Mouse (Mus musculus) heart, postnatal 25 days (tissue): Measurements from ENCODE around the gene Gm7271. TPM values are rescaled to one million over a fixed set of nuclear protein-coding genes. Genes with fewer than 3 reads are reported as not detected.

ENCODE experiments used
- DNase-seq: peaks from one replicate; pipeline ENCODE4 v3.0.0; 2022; ENCODE audit warnings: low spot score
- intact Hi-C: fragments of 180-260 bp; cut with DNase I; formaldehyde crosslinking; loops from one replicate; pipeline ENCODE4 v1.15.1; 2025
- total RNA-seq, 2 experiments: library from RNA; stranded (reverse); gene quantifications; 2 replicates each; pipeline ENCODE4 v1.2.3; 2021

Gm7271 gene
- not detected for total RNA-seq

- intact Hi-C loops, result no loop called here
- no peak for DNase-seq
These were observed at the start of gene Gm7271 for GRCm38 (mm10) chr5:76483811-76484210. Gene Gm7271 (plus strand): TSS chr5:76484040.

DNA sequence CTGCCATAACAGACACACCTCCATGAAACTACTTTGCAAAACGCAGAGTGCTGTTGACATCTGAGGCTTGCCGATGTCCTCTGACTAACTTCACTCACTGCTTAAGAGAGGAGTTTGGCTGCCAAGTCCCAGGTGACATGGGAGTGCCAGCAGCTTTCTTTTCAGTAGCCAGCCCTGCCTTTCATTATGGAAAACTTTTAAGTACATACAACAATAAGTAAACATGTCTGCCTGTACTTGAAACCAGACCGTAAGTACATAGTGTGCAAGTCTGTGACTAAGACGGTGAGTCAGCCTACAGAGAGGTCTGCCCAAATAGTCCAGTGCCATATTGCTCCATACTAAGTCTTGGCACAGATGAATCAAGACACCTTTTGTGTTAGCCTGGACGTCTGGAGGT, 46.7 kb upstream of the Gm7271 start:
- intact Hi-C loops, result no loop called here
- DNase-seq, result no peak

DNA sequence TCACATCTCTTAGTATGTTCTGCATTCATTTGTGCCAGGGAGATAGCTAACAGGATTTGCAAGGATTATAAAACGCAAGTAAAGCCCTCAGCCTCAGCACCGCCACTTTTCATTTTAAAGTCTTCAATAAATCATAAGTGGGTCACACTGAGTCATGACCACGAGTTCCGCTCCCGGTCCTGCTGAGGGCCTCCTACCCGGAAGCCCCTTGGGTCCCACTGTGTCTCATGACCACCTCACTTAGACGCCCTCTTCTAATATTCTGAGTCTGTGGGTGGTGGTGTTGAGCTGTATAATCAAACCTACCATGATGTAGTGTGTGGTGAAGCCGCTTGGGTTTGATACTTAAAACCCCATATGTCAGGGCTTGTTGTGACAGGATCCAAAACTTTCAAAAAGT, 46.1 kb upstream of the Gm7271 start:
- intact Hi-C loops, result no loop called here
- DNase-seq, result no peak

- intact Hi-C loops, result no loop called here
- no peak for DNase-seq
These were observed 42.4 kb upstream of the Gm7271 start for GRCm38 (mm10) chr5:76441431-76441830.

DNA sequence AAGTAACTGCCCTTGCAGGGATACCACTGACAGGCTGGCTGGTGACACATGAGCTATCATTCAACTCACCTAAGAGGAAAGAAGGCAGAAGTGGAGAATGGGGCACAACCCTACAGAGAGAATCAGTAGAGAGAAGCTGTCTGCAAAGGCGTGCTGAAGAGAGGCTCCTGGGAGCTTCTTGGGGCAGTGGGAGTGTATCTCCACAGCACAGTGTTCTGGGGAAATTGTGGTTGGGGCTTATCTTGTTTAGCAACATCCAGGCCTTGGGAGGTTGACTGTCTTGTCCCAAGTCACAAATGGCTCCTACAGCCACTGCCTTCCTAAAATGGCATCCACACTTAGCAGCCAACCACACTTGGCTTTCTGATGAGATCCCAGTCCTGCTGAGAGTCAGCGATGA, 8.9 kb upstream of the Gm7271 start:
- DNase-seq, result no peak
- intact Hi-C loops, result no loop called here

GRCm38 (mm10) chr5:76476873-76477272, 7.0 kb upstream of the Gm7271 start:
- no peak for DNase-seq
- intact Hi-C loops, result no loop called here

DNA sequence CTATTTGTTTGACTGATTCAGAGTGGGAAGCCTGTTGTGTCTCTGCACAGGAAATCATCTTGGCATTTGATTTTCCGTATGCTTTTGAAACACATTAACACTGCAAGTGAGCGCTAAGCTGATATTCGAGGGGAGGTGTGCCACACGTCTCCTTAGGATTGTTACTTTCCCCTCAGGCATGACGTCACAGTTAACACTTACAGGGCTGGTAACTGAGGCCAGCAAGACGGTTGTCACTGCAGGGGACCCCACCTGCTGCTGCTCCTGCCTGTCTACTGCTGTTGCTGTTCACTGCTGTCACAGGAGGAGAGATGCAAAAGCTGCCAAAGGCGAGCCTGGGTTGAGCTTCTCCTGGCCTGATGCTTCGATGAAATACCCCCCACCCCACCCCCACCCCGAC, 6.1 kb upstream of the Gm7271 start:
- no peak for DNase-seq
- intact Hi-C loops, result no loop called here

- no peak for DNase-seq
- intact Hi-C loops, result no loop called here
These were observed 11.3 kb downstream of the Gm7271 start for GRCm38 (mm10) chr5:76495126-76495525.

DNA sequence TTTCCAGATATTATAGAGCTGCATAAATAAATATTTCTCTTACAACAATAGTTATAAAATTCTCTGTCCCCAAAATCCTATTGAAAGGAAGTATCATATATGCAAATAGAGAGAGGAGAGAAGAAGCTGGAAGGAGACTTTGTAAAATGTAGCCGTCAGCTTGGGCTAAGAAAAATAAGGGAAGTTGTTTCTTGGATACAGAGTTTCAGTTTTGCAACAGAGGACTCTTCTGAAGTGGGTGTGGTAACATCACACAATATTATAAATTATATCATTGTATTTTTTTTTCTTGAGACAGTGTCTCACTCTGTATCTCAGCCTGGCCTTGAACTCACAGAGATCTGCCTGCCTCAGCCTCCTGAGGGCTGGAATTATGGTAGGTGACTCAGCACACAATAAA, 38.6 kb downstream of the Gm7271 start:
- intact Hi-C loops, result loop anchor here (10.0 kb wide), 1 partner anchor 378 kb away; the partner anchor contains the start of gene Srd5a3
- no peak for DNase-seq

DNA sequence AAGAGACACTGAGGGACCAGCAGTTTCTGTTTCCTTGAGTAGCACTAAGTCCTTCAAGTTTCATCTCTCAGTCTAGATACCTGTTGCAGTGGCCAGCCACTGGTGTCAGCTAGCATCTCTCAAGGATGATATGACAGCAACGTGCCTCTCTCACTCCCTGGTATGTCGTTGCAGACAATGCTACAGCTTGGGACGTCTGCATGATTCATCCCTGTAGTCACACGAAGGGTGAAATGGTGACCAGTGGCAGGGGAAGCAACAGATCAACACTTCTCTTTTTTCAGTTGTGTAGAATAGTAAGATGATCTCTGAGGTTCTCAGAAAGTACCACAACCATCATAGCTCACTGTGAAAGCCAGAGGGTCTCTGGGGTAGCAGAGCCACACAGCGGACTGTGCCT, 40.8 kb downstream of the Gm7271 start:
- intact Hi-C loops, result loop anchor here (10.0 kb wide), 1 partner anchor 380 kb away; the partner anchor contains the start of gene Srd5a3
- DNase-seq, result no peak

DNA sequence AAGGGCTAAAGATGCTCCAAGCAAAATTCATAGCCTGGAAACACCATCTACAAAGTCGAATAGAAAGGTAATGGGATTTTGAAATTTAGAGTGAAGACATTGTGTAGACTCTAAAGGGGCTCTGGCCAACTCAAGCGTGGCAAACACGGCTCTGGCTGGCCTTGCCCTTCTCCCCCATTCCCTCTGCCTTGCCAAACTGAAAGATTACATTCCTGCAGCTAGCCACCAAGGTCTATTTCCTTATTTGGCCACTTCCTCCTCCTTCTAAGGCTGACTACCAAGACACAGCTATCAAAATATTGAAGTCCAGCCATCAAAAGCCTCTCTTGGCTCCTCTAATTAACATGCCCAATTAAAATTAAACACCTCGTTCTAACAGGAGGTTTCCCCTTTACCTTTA, 41.2 kb downstream of the Gm7271 start:
- DNase-seq, result no peak
- intact Hi-C loops, result loop anchor here (10.0 kb wide), 1 partner anchor 380 kb away; the partner anchor contains the start of gene Srd5a3

- intact Hi-C loops, result loop anchor here (10.0 kb wide), 1 partner anchor 381 kb away; the partner anchor contains the start of gene Srd5a3
- DNase-seq, result no peak
These were observed 42.0 kb downstream of the Gm7271 start for GRCm38 (mm10) chr5:76525829-76526228.

- intact Hi-C loops, result loop anchor here (10.0 kb wide), 1 partner anchor 384 kb away; the partner anchor contains the start of gene Srd5a3
- DNase-seq, result peak; percentile 86
These were observed 45.3 kb downstream of the Gm7271 start, which contains the start of gene Exoc1 for GRCm38 (mm10) chr5:76529040-76529703. Gene Exoc1 (plus strand): TSS chr5:76529311.

DNA sequence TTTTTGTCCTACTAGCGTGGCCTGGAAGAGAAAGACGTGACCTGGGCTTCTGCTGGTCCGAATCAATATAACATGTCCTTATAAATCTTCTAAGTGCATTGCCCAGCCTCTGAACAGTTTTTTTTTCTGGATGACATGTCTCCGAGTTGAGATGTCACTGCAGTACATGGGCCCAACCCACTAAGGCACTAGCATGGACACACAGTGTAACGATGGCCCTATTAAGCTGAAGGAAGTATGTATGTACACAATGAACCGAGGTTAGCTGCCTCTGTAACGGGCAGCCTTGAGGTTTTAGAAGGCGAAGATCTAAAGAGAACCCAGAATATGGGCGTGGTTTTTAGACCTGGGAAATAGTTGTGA, 45.8 kb downstream of the Gm7271 start:
- DNase-seq, result no peak
- intact Hi-C loops, result loop anchor here (5.0 to 10.0 kb wide), 2 partner anchors 227 to 385 kb away; partner anchors contain the start of genes Clock and Srd5a3

GRCm38 (mm10) chr5:76533186-76533585, 49.3 kb downstream of the Gm7271 start:
- intact Hi-C loops, result loop anchor here (5.0 kb wide), 1 partner anchor 231 kb away; the partner anchor contains the start of gene Clock
- peak; percentile 34 for DNase-seq

DNA sequence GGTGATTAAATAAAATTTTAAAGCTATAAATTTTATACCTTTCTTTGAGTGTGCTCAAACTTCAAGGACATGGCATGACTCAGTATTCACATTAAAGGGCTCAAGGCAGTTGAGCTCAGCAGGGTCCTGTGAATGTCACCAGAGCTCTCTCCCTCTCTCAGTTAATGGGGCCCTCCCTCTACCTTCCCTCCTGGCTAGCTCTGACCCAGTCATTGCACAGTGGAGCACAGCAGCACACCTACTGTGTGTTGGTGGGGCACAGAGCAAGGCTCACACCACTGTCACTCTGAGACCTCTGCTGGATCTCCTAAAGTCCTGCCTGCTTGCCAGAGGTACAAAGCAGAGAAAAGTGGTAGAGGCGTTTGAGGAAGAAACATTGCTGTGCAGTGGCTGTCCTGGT, 52.4 kb downstream of the Gm7271 start:
- intact Hi-C loops, result no loop called here
- no peak for DNase-seq

- intact Hi-C loops, result no loop called here
These were observed 53.7 kb downstream of the Gm7271 start for GRCm38 (mm10) chr5:76537578-76537977.

DNA sequence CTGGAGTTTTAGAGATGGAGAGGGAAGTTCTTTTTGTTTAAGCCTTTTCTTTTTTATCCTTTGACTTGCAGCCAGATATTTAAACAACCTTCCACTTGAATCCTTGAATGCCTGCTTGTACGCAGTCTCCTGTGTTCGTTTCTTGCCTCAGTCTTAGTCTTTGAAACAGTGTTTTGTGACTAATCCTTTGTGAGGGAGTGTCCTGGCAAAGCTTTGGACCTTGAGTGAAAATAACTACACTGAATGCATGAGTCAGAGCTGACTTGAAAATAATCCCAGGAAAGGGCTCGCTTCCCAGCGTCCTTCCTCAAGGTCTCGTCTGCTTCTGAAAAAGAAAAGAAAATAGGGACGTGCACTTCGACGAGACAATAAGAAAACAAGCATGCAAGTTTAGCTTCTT, 56.3 kb downstream of the Gm7271 start:
- DNase-seq, result peak; percentile 13
- intact Hi-C loops, result loop anchor here (5.0 kb wide), 1 partner anchor 678 kb away; no protein-coding TSS in a partner anchor

More at GRCm38 (mm10) chr5:76537578-76537977, 53.7 kb downstream of the Gm7271 start:
- DNase-seq, result no peak

DNA sequence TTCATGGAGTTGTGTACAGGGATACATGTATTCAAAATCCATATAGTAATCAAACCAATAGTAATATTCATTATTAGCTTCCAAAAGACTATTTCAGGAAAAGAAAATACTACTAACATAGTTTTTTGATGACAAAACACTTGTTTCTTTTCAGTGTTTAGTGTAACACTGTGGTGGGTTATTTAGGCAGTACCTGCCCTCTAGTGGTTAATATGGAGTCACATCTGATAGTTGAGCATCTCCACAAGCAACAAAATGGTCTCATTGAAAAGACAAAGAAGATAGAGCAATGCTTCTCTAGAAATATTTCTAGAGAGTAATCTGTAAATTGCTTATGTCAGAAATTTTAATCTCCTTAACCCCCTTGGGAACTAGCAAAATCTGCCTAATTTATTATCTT, 57.0 kb downstream of the Gm7271 start:
- intact Hi-C loops, result loop anchor here (5.0 kb wide), 1 partner anchor 679 kb away; no protein-coding TSS in a partner anchor
- DNase-seq, result no peak

- intact Hi-C loops, result loop anchor here (5.0 kb wide), 1 partner anchor 681 kb away; no protein-coding TSS in a partner anchor
- DNase-seq, result no peak
These were observed 59.4 kb downstream of the Gm7271 start for GRCm38 (mm10) chr5:76543200-76543599.

DNA sequence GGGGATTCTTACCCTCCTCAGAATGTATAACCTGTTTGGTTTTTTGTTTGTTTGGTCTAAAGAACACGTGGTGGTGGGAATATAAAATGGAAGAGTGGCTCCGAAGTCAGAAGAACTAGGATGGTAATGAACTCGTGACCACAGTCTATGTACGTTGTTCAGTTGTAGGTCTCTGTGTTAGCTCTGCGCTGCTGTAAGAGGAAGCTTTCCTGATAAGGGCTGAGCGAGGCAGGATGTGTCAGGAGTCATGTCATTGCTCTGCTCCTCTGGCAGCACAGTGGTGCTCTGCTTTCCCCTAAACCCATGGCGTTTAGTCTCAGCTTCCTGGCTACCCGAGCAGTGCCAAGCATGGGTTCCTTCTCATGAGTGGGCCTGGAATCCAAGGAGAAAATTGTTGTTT, 66.6 kb downstream of the Gm7271 start:
- intact Hi-C loops, result no loop called here
- DNase-seq, result no peak
